In the genomic region with DNA sequence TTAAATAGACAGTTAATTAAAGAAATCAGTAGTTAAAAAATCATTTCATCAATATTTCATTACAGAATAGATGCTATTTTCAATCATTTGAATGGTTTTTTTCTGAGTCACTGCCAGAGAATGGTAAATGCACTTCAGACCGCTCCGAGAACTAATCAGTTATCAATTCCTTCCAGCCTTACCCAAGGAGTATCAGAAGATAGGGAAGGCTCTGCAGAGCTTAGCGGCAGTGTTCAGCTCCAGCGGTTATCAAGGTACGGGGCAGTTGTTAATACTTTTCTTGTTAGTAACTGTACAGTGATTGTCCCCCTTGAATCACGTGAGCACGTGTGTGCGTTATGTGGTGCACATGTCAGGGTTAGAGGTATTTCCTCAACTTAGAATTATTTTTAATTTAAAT, we compare ENCODE assay signal across 35 mouse cellular contexts.
"Had no signal": no experiment of that assay in that cellular context is flagged by ENCODE, and none has a peak within 500 bp of the region (broad histone marks: within the 10 kb centered on the region; RNA-seq: fewer than 3 reads in every experiment).

No protein-coding gene starts in this region.

- H3K27me3 ChIP-seq: heart, embryonic 12.5 days; heart, embryonic 13.5 days; heart, embryonic 15.5 days; hindbrain, embryonic 12.5 days; hindbrain, embryonic 13.5 days; hindbrain, embryonic 15.5 days; intestine, embryonic 15.5 days; kidney, embryonic 15.5 days had no signal

- H3K4me3 ChIP-seq: heart, adult 2 months; heart, embryonic 10.5 days; heart, embryonic 12.5 days; heart, embryonic 13.5 days; heart, embryonic 15.5 days; hindbrain, embryonic 10.5 days; hindbrain, embryonic 12.5 days; hindbrain, embryonic 13.5 days; hindbrain, embryonic 15.5 days; intestine, embryonic 15.5 days; kidney, embryonic 15.5 days; layer of hippocampus, adult 2 months had no signal

- DNase-seq: heart, adult 2 months; heart, postnatal 10 days; heart, postnatal 14 days; heart, postnatal 36 days; heart, postnatal 4 days; kidney, adult 11 months; kidney, adult 18-20 months; kidney, adult 2 months; kidney, adult 8-10 months; kidney, adult 9 months; kidney, postnatal 10 days; kidney, postnatal 14 days; kidney, postnatal 25 days; kidney, postnatal 36 days; kidney, postnatal 4 days; layer of hippocampus, adult 9-11 months had no signal

- H3K27ac ChIP-seq: heart, adult 2 months; heart, embryonic 10.5 days; heart, embryonic 13.5 days; heart, embryonic 15.5 days; hindbrain, embryonic 10.5 days; hindbrain, embryonic 12.5 days; hindbrain, embryonic 13.5 days; hindbrain, embryonic 14.5 days; hindbrain, embryonic 15.5 days; hindbrain, postnatal 0 days; intestine, embryonic 15.5 days; kidney, embryonic 15.5 days; kidney, postnatal 0 days; layer of hippocampus, adult 2 months had no signal

- H3K9me3 ChIP-seq: heart, embryonic 10.5 days; heart, embryonic 12.5 days; heart, embryonic 13.5 days; heart, embryonic 15.5 days; hindbrain, embryonic 10.5 days; hindbrain, embryonic 12.5 days; hindbrain, embryonic 13.5 days; hindbrain, embryonic 15.5 days; intestine, embryonic 15.5 days; kidney, embryonic 15.5 days had no signal

- H3K4me2 ChIP-seq: heart, embryonic 11.5 days; heart, embryonic 12.5 days; heart, embryonic 13.5 days; heart, embryonic 15.5 days; hindbrain, embryonic 12.5 days; hindbrain, embryonic 13.5 days; hindbrain, embryonic 14.5 days; hindbrain, embryonic 15.5 days; intestine, embryonic 15.5 days; kidney, embryonic 15.5 days had no signal

- H3K36me3 ChIP-seq: hindbrain, embryonic 15.5 days had no signal

- H3K9ac ChIP-seq: heart, embryonic 12.5 days; heart, embryonic 13.5 days; heart, embryonic 15.5 days; hindbrain, embryonic 12.5 days; hindbrain, embryonic 13.5 days; hindbrain, embryonic 14.5 days; hindbrain, embryonic 15.5 days; intestine, embryonic 15.5 days; kidney, embryonic 15.5 days had no signal

- ATAC-seq: hindbrain, embryonic 16.5 days; hindbrain, postnatal 0 days; inflammation-experienced regulatory T-cells, adult 6 months; intestine, embryonic 15.5 days; intestine, embryonic 16.5 days; intestine, postnatal 0 days had no signal

- H3K4me1 ChIP-seq: heart, embryonic 15.5 days; hindbrain, embryonic 10.5 days; hindbrain, embryonic 12.5 days; hindbrain, embryonic 13.5 days; hindbrain, embryonic 15.5 days; intestine, embryonic 15.5 days; kidney, embryonic 15.5 days had no signal
